Mouse (Mus musculus): ENCODE results near the gene Fam102b.

Fam102b gene

DNA sequence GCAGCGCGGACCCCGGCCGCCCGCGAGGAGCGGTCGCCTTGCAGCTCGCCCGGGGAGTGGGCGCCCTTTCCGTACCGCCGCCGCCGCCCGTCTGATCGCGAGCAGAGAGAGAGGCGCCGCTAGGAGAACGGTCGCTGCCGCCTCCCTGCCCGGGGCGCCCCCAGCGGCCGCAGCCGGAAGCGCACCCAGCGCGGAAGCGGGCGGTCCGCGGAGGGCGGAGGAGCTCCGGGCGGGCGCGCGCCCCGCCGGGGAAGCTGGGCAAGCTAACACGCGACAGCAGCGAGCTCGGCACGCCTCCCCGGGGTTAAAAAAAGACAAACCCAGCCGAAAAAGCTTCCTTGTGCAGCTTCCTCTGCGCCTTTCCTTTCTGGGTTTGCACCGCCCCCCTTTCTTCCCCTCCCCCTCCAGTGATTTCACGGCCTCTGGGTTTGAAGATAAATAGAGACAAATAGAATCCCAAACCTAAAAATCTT lies at the start of gene Fam102b:
Fam102b (minus strand) TSS at position 93 of the 473 bp plus-strand sequence.
- peak; percentile 79 to 88 for DNase-seq (ENCODE audit: low spot score in 2 of 2)

DNA sequence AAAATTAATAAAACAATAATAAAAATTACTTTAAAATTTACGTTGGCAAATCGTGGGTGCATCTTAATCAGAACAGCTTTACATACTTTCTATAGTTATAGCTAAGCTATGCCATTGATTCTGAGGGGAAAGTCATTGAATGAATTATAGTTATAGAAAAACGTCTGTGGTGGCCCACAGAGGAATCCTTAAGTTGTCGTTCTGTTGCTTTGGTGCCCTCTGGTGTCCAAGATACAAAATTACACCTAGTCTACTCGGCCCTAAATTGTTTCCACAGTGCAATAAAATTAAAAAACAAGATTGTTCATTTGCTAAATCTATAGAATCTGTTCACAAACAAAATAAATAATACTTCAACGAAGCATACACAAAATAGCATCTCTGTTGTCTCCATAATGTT lies 35.6 kb upstream of the Fam102b start:
- DNase-seq (ENCODE audit: low spot score in 2 of 2), result peak; percentile 25 to 43

- DNase-seq (ENCODE audit: low spot score in 2 of 2), result no peak
Observed at GRCm38 (mm10) chr3:109062391-109062790, 35.0 kb upstream of the Fam102b start.

DNA sequence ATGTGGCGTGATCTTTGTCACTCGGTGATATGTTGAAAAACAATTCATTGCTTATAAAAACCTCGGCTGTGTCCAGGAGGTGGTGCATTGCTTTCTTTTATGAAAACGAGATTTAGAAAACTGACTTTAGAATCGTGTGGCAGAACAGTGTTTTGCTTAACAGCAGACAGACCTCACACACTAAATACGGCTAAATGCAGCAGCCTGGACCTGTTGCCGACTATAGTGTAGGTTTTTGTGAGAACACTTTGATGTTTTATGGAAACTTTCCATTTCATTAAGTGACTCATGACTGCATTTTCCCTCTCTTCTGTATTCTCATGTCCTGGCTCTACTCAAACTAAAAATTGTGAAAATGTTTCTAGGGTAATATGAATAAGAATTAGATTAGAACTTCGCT lies 32.5 kb upstream of the Fam102b start:
- no peak for DNase-seq (ENCODE audit: low spot score in 2 of 2)

GRCm38 (mm10) chr3:109051946-109052331 lies 24.5 kb upstream of the Fam102b start:
- no peak for DNase-seq (ENCODE audit: low spot score in 2 of 2)

DNA sequence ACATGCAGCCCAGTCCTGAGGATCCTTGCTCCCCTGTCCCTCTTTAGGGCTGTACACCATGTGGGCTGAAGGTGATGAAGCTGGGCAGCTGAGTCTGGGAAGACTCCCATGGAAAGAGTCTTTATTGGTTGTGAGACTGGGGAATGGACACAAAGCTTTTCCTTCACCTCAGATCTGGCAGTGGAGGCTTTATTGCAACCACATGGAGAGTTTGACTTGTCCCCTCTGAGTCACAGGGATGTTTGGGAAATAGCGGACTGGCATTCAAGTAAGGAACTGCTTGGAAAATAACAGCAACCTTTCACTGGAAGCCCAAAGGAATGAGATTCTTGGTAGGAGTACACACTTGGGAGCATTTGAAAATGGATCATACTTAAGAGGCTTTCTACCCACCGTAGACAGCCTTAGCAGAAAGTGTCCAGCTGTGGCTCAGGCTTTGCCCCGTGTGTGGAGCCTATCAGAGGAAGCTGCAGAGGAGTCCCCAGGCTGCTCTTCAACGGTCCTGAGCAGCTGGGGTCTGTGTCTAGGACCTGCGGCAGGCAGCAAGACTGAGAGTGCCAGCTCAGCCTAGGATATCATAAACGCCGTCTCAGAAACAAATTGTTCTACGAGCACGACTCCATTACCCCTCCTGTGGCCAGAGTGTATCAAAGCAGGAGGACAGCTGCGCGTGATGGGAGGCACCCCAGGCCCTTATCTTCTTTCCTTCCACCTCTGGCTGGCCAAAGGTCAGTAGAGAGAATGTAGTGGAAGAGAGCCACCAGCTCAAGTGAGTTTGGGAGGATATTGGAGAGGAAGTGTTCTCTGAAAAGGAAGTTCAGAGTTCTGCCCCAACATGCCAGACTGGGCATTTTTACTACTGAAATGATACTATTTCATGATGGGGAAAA lies 23.9 kb upstream of the Fam102b start:
- DNase-seq (ENCODE audit: low spot score in 2 of 2), result no peak

GRCm38 (mm10) chr3:109047707-109048283 lies 20.4 kb upstream of the Fam102b start:
- DNase-seq (ENCODE audit: low spot score in 2 of 2), result no peak

GRCm38 (mm10) chr3:109046428-109046827 lies 19.0 kb upstream of the Fam102b start:
- DNase-seq (ENCODE audit: low spot score in 2 of 2), result no peak

DNA sequence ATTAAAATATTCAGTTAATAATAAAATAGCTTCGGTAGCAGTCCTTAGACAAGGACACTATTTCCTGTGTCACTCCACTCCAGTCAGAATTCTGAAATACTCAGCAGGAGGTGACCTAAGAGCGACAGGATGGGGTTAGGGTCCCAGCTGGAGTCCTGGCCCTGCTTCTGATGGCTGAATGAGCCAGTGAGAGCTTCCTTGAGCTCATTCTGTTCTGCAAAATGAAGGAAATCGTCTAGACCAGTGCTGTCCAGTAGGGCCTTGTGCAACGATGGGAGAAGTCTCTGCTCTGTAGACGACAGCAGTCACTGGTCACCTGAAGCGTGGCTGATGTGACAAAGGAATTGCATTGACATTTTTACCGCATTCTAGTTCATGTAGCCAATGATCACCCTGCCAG lies 16.0 kb upstream of the Fam102b start:
- DNase-seq (ENCODE audit: low spot score in 2 of 2), result no peak

GRCm38 (mm10) chr3:109040908-109041307 lies 13.5 kb upstream of the Fam102b start:
- DNase-seq (ENCODE audit: low spot score in 2 of 2), result no peak

- no peak for DNase-seq (ENCODE audit: low spot score in 2 of 2)
Observed at GRCm38 (mm10) chr3:109034411-109034810, 7.0 kb upstream of the Fam102b start.

- DNase-seq (ENCODE audit: low spot score in 2 of 2), result no peak
Observed at GRCm38 (mm10) chr3:109032306-109032705, 4.9 kb upstream of the Fam102b start.

DNA sequence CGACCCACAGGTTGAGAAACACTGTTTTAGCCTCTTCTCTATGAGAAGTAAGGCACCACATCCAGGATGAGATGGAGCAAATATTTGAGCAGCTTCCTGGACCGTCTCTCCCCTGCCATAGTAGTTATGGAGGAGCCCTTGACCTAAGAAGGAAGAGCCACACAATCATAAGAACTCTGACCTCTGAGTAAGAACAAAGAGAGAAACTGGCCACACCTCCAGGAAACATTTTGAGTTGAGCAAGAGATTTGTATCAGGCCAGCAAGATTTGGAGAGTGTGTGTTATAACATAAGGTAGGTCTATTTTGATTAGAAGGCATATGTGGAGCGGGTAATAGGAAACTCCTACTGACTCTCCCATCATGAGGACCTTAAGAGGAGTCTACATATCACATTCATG lies 4.2 kb upstream of the Fam102b start:
- no peak for DNase-seq (ENCODE audit: low spot score in 2 of 2)

DNA sequence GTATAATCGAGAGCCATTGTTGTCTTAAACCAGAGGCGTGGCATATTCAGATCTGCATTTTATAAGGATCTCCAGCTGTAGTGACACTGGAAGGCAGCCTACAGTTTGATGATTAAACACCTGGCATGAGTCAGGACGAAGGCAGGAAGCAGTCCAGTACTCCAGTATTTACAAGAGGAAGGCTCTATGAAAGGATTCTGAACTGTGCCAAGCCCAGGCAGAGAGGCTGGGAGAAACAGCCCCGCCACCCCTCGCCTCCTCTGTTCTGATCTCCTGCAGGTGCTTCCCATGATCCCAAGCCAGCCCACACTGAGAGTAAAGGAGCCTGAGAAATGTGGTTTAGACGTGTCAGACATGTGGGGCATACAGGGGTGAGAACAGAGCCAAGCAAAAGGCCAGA lies 3.4 kb upstream of the Fam102b start:
- DNase-seq (ENCODE audit: low spot score in 2 of 2), result no peak

- DNase-seq (ENCODE audit: low spot score in 2 of 2), result no peak
Observed at GRCm38 (mm10) chr3:109029661-109030060, 2.3 kb upstream of the Fam102b start.

- DNase-seq (ENCODE audit: low spot score in 2 of 2), result no peak
Observed at GRCm38 (mm10) chr3:109026991-109027470, 376 bp downstream of the Fam102b start.

GRCm38 (mm10) chr3:109026462-109026990 lies 881 bp downstream of the Fam102b start:
- peak in 1 of 2 experiments; percentile 5 for DNase-seq (ENCODE audit: low spot score in 2 of 2)

DNA sequence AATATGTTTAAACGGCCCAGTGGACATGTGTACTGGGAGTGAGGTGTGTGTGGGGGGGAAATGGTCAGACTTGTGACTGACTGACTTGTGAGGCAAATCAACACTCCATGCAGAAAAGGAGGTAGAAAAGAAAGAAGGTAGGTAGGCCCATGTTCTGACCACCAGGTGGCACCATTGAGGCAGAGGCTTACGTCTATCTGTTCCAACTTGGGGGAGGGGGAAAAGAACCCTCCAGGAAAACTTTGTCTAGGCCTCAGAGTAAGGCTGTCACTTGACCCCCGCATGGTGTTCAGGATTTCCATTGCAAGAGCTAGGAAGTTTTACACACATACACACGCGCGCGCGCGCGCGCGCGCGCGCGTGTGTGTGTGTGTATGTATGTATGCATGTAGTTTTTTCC lies 1.8 kb downstream of the Fam102b start:
- peak; percentile 63 to 74 for DNase-seq (ENCODE audit: low spot score in 2 of 2)

- DNase-seq (ENCODE audit: low spot score in 2 of 2), result no peak
Observed at GRCm38 (mm10) chr3:109023066-109023465, 4.3 kb downstream of the Fam102b start.

DNA sequence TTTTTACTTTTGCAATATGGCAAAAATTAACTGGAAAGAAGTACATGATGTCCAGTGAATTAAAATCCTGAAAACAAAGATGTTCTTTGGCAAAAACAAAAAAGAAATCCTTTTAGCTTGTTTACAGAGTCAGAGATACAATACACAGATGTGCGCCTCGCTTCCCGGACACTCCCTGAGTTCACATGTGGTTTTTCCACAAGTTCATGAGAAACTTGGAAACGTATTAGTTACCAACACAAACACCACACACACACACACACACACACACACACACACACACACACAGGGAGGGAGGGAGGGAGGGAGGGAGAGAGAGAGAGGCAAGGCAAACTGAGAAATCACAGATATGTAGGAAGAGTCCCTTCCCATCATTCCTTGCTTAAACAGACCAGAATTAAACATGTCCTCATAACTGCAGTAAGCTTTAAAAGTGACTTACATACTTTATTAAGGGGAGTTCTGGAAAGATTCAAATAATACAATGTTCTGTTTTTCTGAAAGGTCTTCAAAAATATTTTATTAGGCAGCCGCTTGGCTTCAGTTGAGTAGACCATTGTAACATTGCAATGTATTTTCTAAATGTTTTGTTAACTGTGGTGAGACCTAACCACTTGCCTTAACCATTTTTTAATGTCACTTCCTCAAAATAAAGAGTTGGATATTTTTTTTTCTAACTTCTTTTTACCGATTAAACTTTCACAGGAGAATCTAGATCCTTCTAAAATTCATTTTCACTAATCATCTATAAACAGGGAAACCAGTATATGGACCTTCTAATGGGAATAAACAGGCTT lies 5.5 kb downstream of the Fam102b start:
- no peak for DNase-seq (ENCODE audit: low spot score in 2 of 2)

- no peak for DNase-seq (ENCODE audit: low spot score in 2 of 2)
Observed at GRCm38 (mm10) chr3:109018336-109018735, 9.1 kb downstream of the Fam102b start.

- no peak for DNase-seq (ENCODE audit: low spot score in 2 of 2)
Observed at GRCm38 (mm10) chr3:109012595-109012994, 14.8 kb downstream of the Fam102b start.

Data from natural killer cell, adult 2 months (primary cell).